Mouse (Mus musculus) midbrain, embryonic 13.5 days (tissue): Measurements from ENCODE around the gene Dennd1a. TPM values are rescaled to one million over a fixed set of nuclear protein-coding genes. Genes with fewer than 3 reads are reported as not detected.

ENCODE experiments used
- ATAC-seq: fragments of 200-750 bp; cut with Nextera tagmentation; 2 replicates; pipeline ENCODE4 v1.8.0; 2017; ENCODE audit warnings: mild to moderate bottlenecking, moderate TSS enrichment, moderate library complexity
- H3K27ac ChIP-seq: fragments of 300-500 bp; sonication (generic); 2 replicates; pipeline ENCODE4 v1.5.1; 2015; ENCODE audit warnings: inconsistent platforms, mild to moderate bottlenecking, moderate library complexity
- H3K27me3 ChIP-seq: fragments of 300-500 bp; sonication (generic); 2 replicates; pipeline ENCODE4 v1.6.1; 2015; ENCODE audit warnings: mild to moderate bottlenecking, inconsistent platforms
- H3K36me3 ChIP-seq: fragments of 300-500 bp; sonication (generic); 2 replicates; pipeline ENCODE4 v1.6.1; 2015; ENCODE audit warnings: mild to moderate bottlenecking, inconsistent platforms
- H3K4me1 ChIP-seq: fragments of 300-500 bp; sonication (generic); replicated peaks from 2 replicates; pipeline ENCODE4 v1.6.1; 2015; ENCODE audit warnings: inconsistent platforms
- H3K4me2 ChIP-seq: fragments of 300-500 bp; sonication (generic); replicated peaks from 2 replicates; pipeline ENCODE4 v1.6.1; 2015; ENCODE audit warnings: moderate library complexity, mild to moderate bottlenecking, inconsistent platforms
- H3K4me3 ChIP-seq: fragments of 300-500 bp; sonication (generic); replicated peaks from 2 replicates; pipeline ENCODE4 v1.5.1; 2015; ENCODE audit warnings: mild to moderate bottlenecking, inconsistent platforms
- H3K9ac ChIP-seq: fragments of 300-500 bp; sonication (generic); replicated peaks from 2 replicates; pipeline ENCODE4 v1.6.1; 2015; ENCODE audit warnings: mild to moderate bottlenecking, inconsistent platforms
- H3K9me3 ChIP-seq: fragments of 300-500 bp; sonication (generic); 2 replicates; pipeline ENCODE4 v1.6.1; 2016; ENCODE audit warnings: mild to moderate bottlenecking, inconsistent platforms
- WGBS: fragments of 180-500 bp; shearing (Covaris S2); methylation state at CpG from one replicate; pipeline ENCODE4 v1.1.7; 2015; 5-methylcytosine and 5-hydroxymethylcytosine counted together
- polyA plus RNA-seq: library from polyadenylated mRNA; unstranded; fragments of >200 nt; fragmentation: Nextera tagmentation; extraction: Ambion mirVana; gene quantifications from 2 replicates; pipeline ENCODE4 v1.2.1, GENCODE M21; 2015

Gene Dennd1a
- polyA plus RNA-seq, 1 experiment from 2014 or later, result 19.5 TPM

DNA sequence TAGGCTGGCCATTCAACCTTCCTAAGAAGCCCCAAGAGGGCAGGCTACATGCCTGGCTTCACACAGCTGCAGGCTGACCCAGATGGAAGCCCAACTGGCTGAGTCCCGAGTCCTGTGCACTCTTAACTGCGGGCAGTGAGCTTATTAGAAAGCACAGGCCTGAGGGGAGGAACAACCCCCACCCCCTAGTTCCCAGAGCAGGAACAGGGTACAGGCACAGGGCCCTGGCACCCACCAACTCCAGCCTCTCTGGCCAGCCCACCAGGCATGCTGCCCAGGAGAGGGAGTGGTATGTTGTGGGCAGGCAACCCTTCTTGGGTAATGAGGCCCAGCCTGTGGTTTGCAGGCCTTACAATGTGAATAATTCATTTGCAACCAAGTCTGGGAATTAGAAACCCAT, 518.3 kb downstream of the Dennd1a start:
- H3K27me3 ChIP-seq, result peaks cover 8% of the 10 kb centered on the region; the same call in 1 of the 2 replicates
- H3K4me1 ChIP-seq, result peaks cover 59% of the 10 kb centered on the region
- 0 out of 2 replicates have a peak, but pooled peaks have one; percentile 24 for ATAC-seq
- no peak overlapping the region for H3K4me2 ChIP-seq
- peak overlapping the region; percentile 30; the same call in 1 of the 2 replicates for H3K27ac ChIP-seq
- H3K9me3 ChIP-seq, result no peaks in the 10 kb centered on the region
- no peaks in the 10 kb centered on the region for H3K36me3 ChIP-seq
- no peak overlapping the region for H3K9ac ChIP-seq
- no peak overlapping the region for H3K4me3 ChIP-seq
- 34% methylated on average over 2 of the region's 2 CpGs for WGBS

DNA sequence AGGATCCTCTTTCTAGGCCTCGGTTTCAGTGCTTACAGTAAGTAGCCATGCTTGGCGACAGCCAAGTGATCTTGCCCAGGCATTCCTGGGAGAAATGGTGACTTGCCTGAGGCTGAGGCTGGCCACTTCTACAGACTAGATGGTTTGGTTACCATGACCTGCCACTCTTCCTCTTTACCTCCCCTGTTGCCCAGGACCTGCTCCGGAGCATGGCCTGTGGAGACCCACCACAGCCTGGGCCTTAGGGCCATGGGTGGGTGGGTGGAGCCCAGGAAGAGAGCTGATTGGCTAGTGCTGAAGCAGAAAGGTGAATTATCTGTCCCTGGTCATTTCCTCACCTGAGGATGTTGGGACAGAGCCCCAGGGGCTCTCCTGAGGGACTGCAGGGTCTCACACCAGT, 519.5 kb downstream of the Dennd1a start:
- 61% methylated on average over 3 of the region's 3 CpGs for WGBS
- no peaks in the 10 kb centered on the region for H3K9me3 ChIP-seq
- H3K4me3 ChIP-seq, result no peak overlapping the region
- peaks cover 9% of the 10 kb centered on the region; the same call in 1 of the 2 replicates for H3K27me3 ChIP-seq
- ATAC-seq, result no peak
- H3K27ac ChIP-seq, result 0 out of 2 replicates have a peak overlapping the region, but pooled peaks have one; percentile 56
- no peaks in the 10 kb centered on the region for H3K36me3 ChIP-seq
- peaks cover 62% of the 10 kb centered on the region for H3K4me1 ChIP-seq
- H3K9ac ChIP-seq, result no peak overlapping the region
- no peak overlapping the region for H3K4me2 ChIP-seq

DNA sequence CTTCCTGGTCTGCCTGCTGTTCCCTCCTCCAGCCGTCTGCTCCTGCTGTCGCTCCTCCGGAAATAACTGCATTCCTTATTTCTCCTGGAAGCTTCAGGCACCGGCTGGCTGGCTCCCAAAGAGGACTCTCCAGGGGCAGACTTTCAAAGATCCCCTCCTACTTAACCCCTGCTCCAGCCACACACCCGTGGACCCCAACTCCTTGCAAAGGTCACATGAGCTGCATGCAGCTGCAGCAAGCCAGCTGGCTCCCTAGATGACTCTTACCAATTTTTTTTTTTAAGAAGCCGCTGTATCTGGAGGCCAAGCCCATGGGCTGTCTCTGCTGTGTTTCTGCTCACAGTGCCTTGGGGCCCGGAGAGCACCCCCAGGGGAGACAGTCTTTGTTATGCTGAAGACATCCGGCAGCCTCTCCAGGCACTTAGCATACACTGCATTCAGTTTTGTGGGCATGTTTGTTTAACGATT, 520.1 kb downstream of the Dennd1a start:
- Histone ChIP-seq H3K9ac (no peak overlapping the region), H3K27ac (peak overlapping the region; percentile 56)
- 1% methylated on average over 9 of the region's 9 CpGs for WGBS

DNA sequence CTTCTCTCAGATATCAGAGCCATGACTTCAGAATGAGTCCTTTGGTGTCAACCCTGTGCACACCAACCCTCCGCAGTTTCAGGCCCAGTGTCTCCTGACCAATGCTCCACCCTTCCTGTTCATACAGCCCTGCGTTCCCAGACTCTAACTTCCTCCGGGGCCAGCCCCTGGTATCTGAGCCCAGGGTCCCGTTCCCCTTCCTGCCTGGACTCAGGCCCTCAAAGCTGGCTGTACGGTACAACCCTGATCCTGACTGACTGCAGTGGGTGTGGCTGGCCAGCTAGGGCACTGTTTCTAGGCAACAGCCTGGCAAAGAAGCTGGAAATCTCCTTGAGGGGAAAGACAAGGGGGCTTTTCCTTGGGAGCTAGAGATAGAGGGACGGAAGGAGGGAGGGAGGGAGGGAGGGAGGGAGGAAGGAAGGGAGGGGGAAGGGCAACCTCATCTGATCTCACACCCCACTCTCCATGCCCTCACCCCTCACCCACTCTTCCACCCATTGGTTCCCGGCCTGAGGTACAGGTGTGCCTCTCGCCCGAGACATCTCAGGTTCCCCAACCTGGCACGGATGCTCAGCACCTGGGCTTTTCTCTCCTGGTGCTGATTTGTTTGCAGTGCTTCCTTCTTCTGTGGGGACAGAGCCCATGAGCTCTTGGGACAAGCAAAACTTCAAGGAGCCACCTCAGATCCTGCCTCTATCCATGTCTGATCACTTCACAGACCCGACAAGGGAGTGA, 521.0 kb downstream of the Dennd1a start:
- peaks cover 58% of the 10 kb centered on the region for H3K4me1 ChIP-seq
- peaks cover 19% of the 10 kb centered on the region; the same call in 1 of the 2 replicates for H3K27me3 ChIP-seq
- ATAC-seq, result peak; percentile 21; the same call in 1 of the 2 replicates
- H3K27ac ChIP-seq, result no peak overlapping the region
- H3K36me3 ChIP-seq, result no peaks in the 10 kb centered on the region
- no peaks in the 10 kb centered on the region for H3K9me3 ChIP-seq
- 39% methylated on average over 10 of the region's 11 CpGs for WGBS
- no peak overlapping the region for H3K4me3 ChIP-seq
- no peak overlapping the region for H3K4me2 ChIP-seq
- H3K9ac ChIP-seq, result no peak overlapping the region

More for the DNA sequence above, 520.1 kb downstream of the Dennd1a start:
- Histone ChIP-seq H3K4me3 (no peak overlapping the region), H3K4me1 (peaks cover 62% of the 10 kb centered on the region), H3K9me3 (no peaks in the 10 kb centered on the region), H3K36me3 (no peaks in the 10 kb centered on the region), H3K4me2 (no peak overlapping the region), H3K27me3 (peaks cover 15% of the 10 kb centered on the region; the same call in 1 of the 2 replicates)
- ATAC-seq, result 0 out of 2 replicates have a peak, but pooled peaks have one; percentile 2

DNA sequence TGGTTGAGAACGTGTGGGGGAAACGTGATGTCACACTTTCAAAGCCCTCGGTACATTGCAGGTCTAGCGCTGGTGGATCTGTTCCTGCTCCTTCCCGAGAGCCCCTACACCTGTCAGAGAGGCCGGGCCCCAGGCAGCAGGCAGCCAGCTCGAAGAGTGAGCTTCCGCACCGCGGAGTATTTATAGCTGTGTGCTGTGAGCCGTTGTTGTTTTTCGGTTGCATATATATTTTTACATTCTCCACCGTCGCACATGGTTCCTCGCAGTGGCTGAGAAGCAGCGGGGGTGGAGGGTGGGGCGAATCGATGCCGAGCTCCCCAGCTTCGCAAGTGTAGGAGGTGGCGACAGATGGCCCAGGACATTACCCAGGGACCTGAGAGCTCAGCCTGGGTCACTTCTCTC, 522.1 kb downstream of the Dennd1a start:
- no peak overlapping the region for H3K27ac ChIP-seq
- WGBS, result 26% methylated on average over 21 of the region's 21 CpGs

DNA sequence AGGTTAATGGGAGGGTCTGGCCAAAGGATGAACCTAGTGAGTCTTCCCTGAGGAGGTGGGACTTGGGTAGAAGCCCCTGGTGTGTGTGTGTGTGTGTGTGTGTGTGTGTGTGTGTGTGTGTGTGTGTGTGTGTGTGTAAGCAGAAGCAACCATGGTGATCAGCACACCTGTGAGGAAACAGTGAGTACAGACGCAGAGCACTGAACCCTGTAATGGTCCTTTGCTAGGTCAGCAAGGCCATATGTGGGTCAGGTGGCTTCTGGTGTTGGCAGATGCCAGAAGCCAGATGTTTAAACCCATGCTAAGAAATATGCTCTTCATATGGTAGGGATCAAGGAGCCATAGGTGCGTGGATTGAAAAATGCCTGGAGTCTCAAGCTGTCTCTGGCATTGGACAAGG, 522.7 kb downstream of the Dennd1a start:
- H3K27ac ChIP-seq, result no peak overlapping the region
- H3K4me1 ChIP-seq, result peaks cover 64% of the 10 kb centered on the region
- H3K9ac ChIP-seq, result no peak overlapping the region

More for the DNA sequence above, 522.1 kb downstream of the Dennd1a start:
- Histone ChIP-seq H3K27me3 (peaks cover 23% of the 10 kb centered on the region), H3K9ac (no peak overlapping the region), H3K9me3 (no peaks in the 10 kb centered on the region), H3K36me3 (no peaks in the 10 kb centered on the region), H3K4me1 (peaks cover 64% of the 10 kb centered on the region), H3K4me2 (no peak overlapping the region), H3K4me3 (no peak overlapping the region)
- ATAC-seq, result no peak

DNA sequence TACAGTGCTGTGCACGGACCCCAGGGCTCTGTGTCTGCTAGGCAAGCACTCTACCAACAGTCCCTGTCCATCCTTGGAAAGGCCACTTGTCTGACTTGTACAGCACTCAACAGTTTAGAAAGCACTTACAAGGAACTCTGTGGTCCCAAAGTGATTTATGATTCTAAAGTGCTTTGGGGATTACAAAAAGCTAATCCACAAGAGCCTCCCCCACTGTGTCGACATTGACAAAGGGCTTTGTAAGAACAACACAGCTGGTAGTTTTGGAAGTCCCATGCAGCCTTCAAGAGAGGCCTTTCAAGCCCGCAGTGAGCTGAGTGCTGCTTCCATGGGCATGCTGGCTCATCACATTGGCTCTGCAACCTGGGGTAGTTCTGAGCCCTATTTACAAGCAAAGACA, 523.6 kb downstream of the Dennd1a start:
- ATAC-seq, result no peak

More for the DNA sequence above, 522.7 kb downstream of the Dennd1a start:
- no peak overlapping the region for H3K4me2 ChIP-seq
- WGBS, result 95% methylated on average over 2 of the region's 2 CpGs
- H3K4me3 ChIP-seq, result no peak overlapping the region
- ATAC-seq, result no peak
- H3K27me3 ChIP-seq, result peaks cover 18% of the 10 kb centered on the region
- H3K36me3 ChIP-seq, result no peaks in the 10 kb centered on the region
- no peaks in the 10 kb centered on the region for H3K9me3 ChIP-seq

DNA sequence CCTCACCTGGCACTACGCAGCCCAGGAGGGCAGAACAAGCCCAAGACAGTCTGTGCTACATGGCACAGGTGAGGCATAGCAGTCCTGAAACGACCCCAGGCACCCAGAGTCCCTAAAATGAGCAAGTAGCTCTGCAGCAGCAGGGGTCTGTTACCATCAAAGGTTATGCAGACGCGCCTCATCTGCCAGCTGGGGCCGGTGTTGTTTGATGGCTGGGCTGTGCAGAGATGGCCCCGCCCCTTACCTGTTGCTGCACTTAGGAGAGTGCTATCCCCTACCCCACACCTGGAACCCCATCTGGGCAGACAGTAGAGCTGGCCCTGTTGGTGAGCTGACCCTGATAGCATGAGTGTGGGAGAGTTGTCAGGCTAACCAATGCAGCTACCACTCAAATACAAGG, 526.6 kb downstream of the Dennd1a start:
- H3K27me3 ChIP-seq, result peaks cover 18% of the 10 kb centered on the region
- no peak for ATAC-seq
- no peak overlapping the region for H3K9ac ChIP-seq
- H3K4me1 ChIP-seq, result peaks cover 45% of the 10 kb centered on the region
- H3K9me3 ChIP-seq, result no peaks in the 10 kb centered on the region
- H3K36me3 ChIP-seq, result no peaks in the 10 kb centered on the region
- H3K27ac ChIP-seq, result no peak overlapping the region
- H3K4me3 ChIP-seq, result no peak overlapping the region
- WGBS, result 32% methylated on average over 6 of the region's 6 CpGs
- H3K4me2 ChIP-seq, result no peak overlapping the region

More for the DNA sequence above, 523.6 kb downstream of the Dennd1a start:
- Histone ChIP-seq H3K27me3 (peaks cover 18% of the 10 kb centered on the region), H3K27ac (no peak overlapping the region), H3K9me3 (no peaks in the 10 kb centered on the region), H3K4me2 (no peak overlapping the region), H3K36me3 (no peaks in the 10 kb centered on the region), H3K9ac (no peak overlapping the region), H3K4me3 (no peak overlapping the region), H3K4me1 (peaks cover 60% of the 10 kb centered on the region)
- 10% methylated on average over 3 of the region's 3 CpGs for WGBS

DNA sequence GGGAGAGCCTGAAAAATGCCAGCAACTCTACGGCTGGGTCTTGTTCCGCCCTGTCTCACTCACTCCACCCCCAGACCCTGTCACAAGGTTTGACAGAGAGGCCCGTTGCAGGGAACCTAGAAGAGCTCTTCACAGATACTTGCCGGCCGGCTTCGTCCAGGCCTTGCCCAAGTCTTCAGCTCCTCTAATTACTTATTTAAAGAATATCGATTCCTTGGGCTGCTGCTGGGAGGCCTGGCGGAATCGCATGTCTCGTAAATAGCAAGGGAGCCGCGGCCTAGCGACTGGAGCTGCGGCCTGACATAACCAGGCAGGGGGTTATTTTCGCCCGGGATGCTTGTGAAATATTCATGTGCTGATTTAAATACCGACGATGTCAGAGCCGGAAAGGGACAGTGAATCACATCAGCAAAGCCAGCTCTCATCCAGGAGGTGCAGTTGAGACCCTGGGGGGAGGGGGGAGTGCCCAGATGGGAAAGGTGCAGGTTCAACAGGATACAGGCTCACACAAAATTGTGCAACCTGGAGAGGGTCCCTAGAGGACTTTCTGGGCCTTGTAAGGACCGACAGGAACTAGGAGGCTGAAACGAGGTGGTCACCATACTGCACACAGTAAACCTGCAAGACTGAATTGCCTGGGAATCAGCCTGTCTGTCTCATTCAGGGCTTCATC, 528.7 kb downstream of the Dennd1a start:
- Histone ChIP-seq H3K27ac (peak overlapping the region; percentile 65), H3K27me3 (peaks cover 14% of the 10 kb centered on the region; the same call in 1 of the 2 replicates), H3K9me3 (no peaks in the 10 kb centered on the region), H3K4me1 (peaks cover 31% of the 10 kb centered on the region), H3K4me3 (no peak overlapping the region), H3K4me2 (peak overlapping the region; percentile 41), H3K36me3 (no peaks in the 10 kb centered on the region), H3K9ac (peak overlapping the region; percentile 40; the same call in 1 of the 2 replicates)
- peak; percentile 76 for ATAC-seq
- 5% methylated on average over 21 of the region's 21 CpGs for WGBS

DNA sequence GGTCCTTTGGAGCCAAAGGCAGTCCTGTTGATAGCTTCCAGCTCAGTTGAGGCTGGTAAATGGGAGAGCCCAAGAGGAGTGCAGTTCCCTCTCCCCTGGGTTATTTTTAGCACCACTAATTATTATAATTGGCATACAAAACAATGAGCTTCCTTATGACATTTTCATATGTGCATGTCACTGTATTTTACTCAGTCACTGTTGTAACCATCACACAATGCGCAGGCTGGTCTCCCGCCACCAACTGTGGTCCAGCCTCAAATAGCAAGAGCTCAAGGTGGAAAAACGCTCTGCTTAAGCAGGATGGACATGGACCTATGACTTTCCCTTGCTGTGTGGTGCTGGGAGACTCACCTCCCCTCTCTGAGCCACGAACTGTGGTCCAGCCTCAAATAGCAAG, 529.4 kb downstream of the Dennd1a start:
- ATAC-seq, result peak; percentile 21; the same call in 1 of the 2 replicates
- Histone ChIP-seq H3K27ac (peak overlapping the region; percentile 65), H3K4me1 (peaks cover 31% of the 10 kb centered on the region), H3K9me3 (no peaks in the 10 kb centered on the region), H3K27me3 (peaks cover 14% of the 10 kb centered on the region; the same call in 1 of the 2 replicates), H3K4me2 (no peak overlapping the region), H3K4me3 (no peak overlapping the region), H3K9ac (peak overlapping the region; percentile 40; the same call in 1 of the 2 replicates), H3K36me3 (no peaks in the 10 kb centered on the region)
- WGBS, result 81% methylated on average over 4 of the region's 4 CpGs

DNA sequence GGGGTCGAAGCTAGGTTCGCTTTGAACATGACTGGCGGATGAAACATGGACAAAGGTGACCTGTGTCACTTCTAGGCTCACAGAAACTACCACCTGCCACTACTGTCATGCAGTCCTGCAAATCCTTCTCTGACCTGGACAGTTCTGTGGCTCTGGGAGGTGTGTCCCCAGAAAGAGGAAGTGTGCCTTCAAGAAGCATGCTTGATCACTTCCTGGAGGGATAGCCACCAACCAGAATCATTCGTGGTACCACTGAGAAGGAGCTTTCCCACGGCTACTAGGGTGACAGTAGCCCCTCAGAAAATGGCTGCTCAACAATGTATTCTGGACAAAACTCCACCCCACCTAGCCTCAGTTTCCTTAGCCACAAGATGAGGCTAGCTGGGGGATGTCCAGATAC, 530.2 kb downstream of the Dennd1a start:
- H3K4me1 ChIP-seq, result peaks cover 31% of the 10 kb centered on the region
- no peak overlapping the region for H3K4me3 ChIP-seq
- no peak overlapping the region for H3K4me2 ChIP-seq
- WGBS, result 91% methylated on average over 5 of the region's 5 CpGs
- H3K9ac ChIP-seq, result no peak overlapping the region
- H3K27me3 ChIP-seq, result peaks cover 7% of the 10 kb centered on the region; the same call in 1 of the 2 replicates
- ATAC-seq, result no peak
- H3K36me3 ChIP-seq, result no peaks in the 10 kb centered on the region
- H3K9me3 ChIP-seq, result no peaks in the 10 kb centered on the region
- no peak overlapping the region for H3K27ac ChIP-seq
